Mouse (Mus musculus): ENCODE measurements at regions not wholly inside any gene's neighbourhood (a gene's known extent, or its start where the extent isn't known, plus 50 kb on each side); places are given as distances from the start of the nearest gene placed in this dataset.

DNA sequence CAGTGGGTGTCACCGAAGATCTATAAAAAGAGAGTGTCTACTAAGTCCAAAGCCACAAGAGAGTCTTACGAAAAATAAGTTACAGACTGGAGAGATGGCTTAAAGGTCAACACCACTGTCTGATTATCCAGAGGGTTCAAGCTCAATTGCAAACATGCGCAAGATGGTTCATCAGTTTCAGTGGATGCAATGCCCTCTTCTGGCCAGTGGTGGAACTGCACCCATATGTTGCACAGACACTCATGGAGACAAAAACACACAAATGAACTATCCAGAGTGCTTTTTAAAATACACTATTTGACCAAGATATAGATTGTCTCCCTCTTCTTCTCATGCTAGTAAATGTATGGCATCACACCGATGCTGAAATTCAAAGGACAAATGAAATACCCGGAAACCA is 312.1 kb upstream of the Cxadr start:
- TF ChIP-seq CTCF (IDR thresholded peaks at IDR 0.05) (peak; percentile 50), POLR2A (IDR thresholded peaks at IDR 0.05; ENCODE audit: insufficient read depth, low read depth, low read length) (no peak)

All from heart, adult 2 months (tissue).